Mouse (Mus musculus): ENCODE data around the gene Eif4a2.
A peak's percentile ranks its signal among the peaks of the same experiment; 100 is the strongest.

Gene Eif4a2

GRCm38 (mm10) chr16:23106121-23106520, 1.1 kb upstream of the Eif4a2 start:
- peak; percentile 40 for DNase-seq

GRCm38 (mm10) chr16:23107946-23108759, 909 bp downstream of the Eif4a2 start:
- DNase-seq, result peak; percentile 88

GRCm38 (mm10) chr16:23108943-23109342, 1.7 kb downstream of the Eif4a2 start:
- DNase-seq, result no peak

GRCm38 (mm10) chr16:23109350-23110280, 2.4 kb downstream of the Eif4a2 start:
- DNase-seq, result no peak

- no peak for DNase-seq
Measured at GRCm38 (mm10) chr16:23112348-23112747, 5.1 kb downstream of the Eif4a2 start.

GRCm38 (mm10) chr16:23112861-23113435, 5.7 kb downstream of the Eif4a2 start:
- no peak for DNase-seq

- DNase-seq, result no peak
Measured at GRCm38 (mm10) chr16:23113903-23114302, 6.7 kb downstream of the Eif4a2 start.

GRCm38 (mm10) chr16:23114339-23115171, 7.3 kb downstream of the Eif4a2 start:
- no peak for DNase-seq

- DNase-seq, result no peak
Measured at GRCm38 (mm10) chr16:23115486-23115885, 8.2 kb downstream of the Eif4a2 start.

- no peak for DNase-seq
Measured at GRCm38 (mm10) chr16:23117173-23117572, 9.9 kb downstream of the Eif4a2 start.

GRCm38 (mm10) chr16:23122446-23122845, 15.2 kb downstream of the Eif4a2 start:
- no peak for DNase-seq

- no peak for DNase-seq
Measured at GRCm38 (mm10) chr16:23123104-23123503, 15.9 kb downstream of the Eif4a2 start.

GRCm38 (mm10) chr16:23124398-23124797, 17.2 kb downstream of the Eif4a2 start:
- no peak for DNase-seq

GRCm38 (mm10) chr16:23127311-23127672, 20.0 kb downstream of the Eif4a2 start:
- DNase-seq, result no peak

- peak; percentile 94 for DNase-seq
Measured at GRCm38 (mm10) chr16:23127673-23128375, 20.6 kb downstream of the Eif4a2 start, which contains the start of gene Rfc4. Gene Rfc4 (minus strand): TSS chr16:23127737.

GRCm38 (mm10) chr16:23130303-23130702, 23.1 kb downstream of the Eif4a2 start:
- no peak for DNase-seq

GRCm38 (mm10) chr16:23132336-23132735, 25.1 kb downstream of the Eif4a2 start:
- no peak for DNase-seq

- DNase-seq, result no peak
Measured at GRCm38 (mm10) chr16:23135421-23136149, 28.3 kb downstream of the Eif4a2 start.

GRCm38 (mm10) chr16:23136406-23136970, 29.2 kb downstream of the Eif4a2 start:
- no peak for DNase-seq

- no peak for DNase-seq
Measured at GRCm38 (mm10) chr16:23140911-23141310, 33.7 kb downstream of the Eif4a2 start.

GRCm38 (mm10) chr16:23144326-23144725, 37.1 kb downstream of the Eif4a2 start:
- no peak for DNase-seq
